Mouse (Mus musculus): ENCODE results near the gene Olfr558. TPM values are rescaled to one million over a fixed set of nuclear protein-coding genes. Genes with fewer than 3 reads are reported as not detected.

Gene Olfr558
- polyA plus RNA-seq, 1 experiment from 2014 or later = 0.12 TPM

- DNase-seq (peak; percentile 74), ATAC-seq (ENCODE audit: insufficient read depth) (no peak)
- H3K27me3 ChIP-seq (ENCODE audit: insufficient read depth, low read length) = no peaks in the 10 kb centered on the region
- 78% methylated on average over 5 of the region's 5 CpGs for WGBS
- no peaks in the 10 kb centered on the region for H3K4me1 ChIP-seq (ENCODE audit: insufficient read depth)
- H3K4me2 ChIP-seq = no peak within 1 kb of the TSS
- no peaks in the 10 kb centered on the region for H3K9me3 ChIP-seq (ENCODE audit: low read depth, low read length)
- no peak within 1 kb of the TSS for H3K27ac ChIP-seq (ENCODE audit: low read depth)
- H3K36me3 ChIP-seq (ENCODE audit: insufficient read depth) = no peaks in the 10 kb centered on the region
- no peak within 1 kb of the TSS for H3K4me3 ChIP-seq (ENCODE audit: low read depth, low read length)
- H3K9ac ChIP-seq = no peak within 1 kb of the TSS
- peak; percentile 84 for TF ChIP-seq CTCF (IDR thresholded peaks at IDR 0.05; ENCODE audit: low read depth)
These were observed 6.5 kb upstream of the Olfr558 start, which contains the start of gene Olfr557 for GRCm38 (mm10) chr7:102695358-102696125. Gene Olfr557 (plus strand): TSS chr7:102695910.

GRCm38 (mm10) chr7:102698461-102698860, 3.6 kb upstream of the Olfr558 start:
- ATAC-seq (ENCODE audit: insufficient read depth) = no peak
- no peak overlapping the region for H3K27ac ChIP-seq (ENCODE audit: low read depth)
- H3K9me3 ChIP-seq (ENCODE audit: low read depth, low read length) = no peaks in the 10 kb centered on the region
- DNase-seq = no peak
- no peak for TF ChIP-seq CTCF (IDR thresholded peaks at IDR 0.05; ENCODE audit: low read depth)
- H3K4me1 ChIP-seq (ENCODE audit: insufficient read depth) = no peaks in the 10 kb centered on the region
- H3K4me2 ChIP-seq = no peak overlapping the region
- H3K27me3 ChIP-seq (ENCODE audit: insufficient read depth, low read length) = no peaks in the 10 kb centered on the region
- H3K9ac ChIP-seq = no peak overlapping the region
- 77% methylated on average over 7 of the region's 7 CpGs for WGBS
- no peaks in the 10 kb centered on the region for H3K36me3 ChIP-seq (ENCODE audit: insufficient read depth)
- no peak overlapping the region for H3K4me3 ChIP-seq (ENCODE audit: low read depth, low read length)

- no peaks in the 10 kb centered on the region for H3K27me3 ChIP-seq (ENCODE audit: insufficient read depth, low read length)
- DNase-seq (no peak), ATAC-seq (ENCODE audit: insufficient read depth) (no peak)
- no peak for TF ChIP-seq CTCF (IDR thresholded peaks at IDR 0.05; ENCODE audit: low read depth)
- H3K27ac ChIP-seq (ENCODE audit: low read depth) = no peak within 1 kb of the TSS
- no peaks in the 10 kb centered on the region for H3K36me3 ChIP-seq (ENCODE audit: insufficient read depth)
- H3K4me3 ChIP-seq (ENCODE audit: low read depth, low read length) = no peak within 1 kb of the TSS
- WGBS = 36% methylated on average over 1 of the region's 1 CpGs
- no peak within 1 kb of the TSS for H3K4me2 ChIP-seq
- H3K9ac ChIP-seq = no peak within 1 kb of the TSS
- H3K4me1 ChIP-seq (ENCODE audit: insufficient read depth) = no peaks in the 10 kb centered on the region
- no peaks in the 10 kb centered on the region for H3K9me3 ChIP-seq (ENCODE audit: low read depth, low read length)
These were observed 17.0 kb downstream of the Olfr558 start, which contains the start of gene Olfr33 for GRCm38 (mm10) chr7:102718970-102719369. Gene Olfr33 (minus strand): TSS chr7:102719070.

- Histone ChIP-seq H3K9me3 (ENCODE audit: low read depth, low read length) (no peaks in the 10 kb centered on the region), H3K4me3 (ENCODE audit: low read depth, low read length) (no peak within 1 kb of the TSS), H3K9ac (no peak within 1 kb of the TSS), H3K27ac (ENCODE audit: low read depth) (no peak within 1 kb of the TSS), H3K36me3 (ENCODE audit: insufficient read depth) (no peaks in the 10 kb centered on the region), H3K4me2 (no peak within 1 kb of the TSS), H3K27me3 (ENCODE audit: insufficient read depth, low read length) (no peaks in the 10 kb centered on the region), H3K4me1 (ENCODE audit: insufficient read depth) (no peaks in the 10 kb centered on the region)
- ATAC-seq (ENCODE audit: insufficient read depth) (no peak), DNase-seq (no peak)
- no peak for TF ChIP-seq CTCF (IDR thresholded peaks at IDR 0.05; ENCODE audit: low read depth)
These were observed 25.4 kb downstream of the Olfr558 start, which contains the start of gene Olfr559 for GRCm38 (mm10) chr7:102727391-102727790. Gene Olfr559 (minus strand): TSS chr7:102727491.

GRCm38 (mm10) chr7:102733793-102734192, 31.8 kb downstream of the Olfr558 start:
- Histone ChIP-seq H3K27me3 (ENCODE audit: insufficient read depth, low read length) (no peaks in the 10 kb centered on the region), H3K36me3 (ENCODE audit: insufficient read depth) (no peaks in the 10 kb centered on the region), H3K9me3 (ENCODE audit: low read depth, low read length) (no peaks in the 10 kb centered on the region), H3K4me3 (ENCODE audit: low read depth, low read length) (no peak overlapping the region), H3K4me1 (ENCODE audit: insufficient read depth) (no peaks in the 10 kb centered on the region), H3K4me2 (no peak overlapping the region), H3K27ac (ENCODE audit: low read depth) (no peak overlapping the region), H3K9ac (no peak overlapping the region)
- DNase-seq (no peak), ATAC-seq (ENCODE audit: insufficient read depth) (no peak)
- 20% methylated on average over 1 of the region's 1 CpGs for WGBS
- no peak for TF ChIP-seq CTCF (IDR thresholded peaks at IDR 0.05; ENCODE audit: low read depth)

GRCm38 (mm10) chr7:102737705-102738104, 35.7 kb downstream of the Olfr558 start:
- H3K27me3 ChIP-seq (ENCODE audit: insufficient read depth, low read length) = no peaks in the 10 kb centered on the region
- no peak overlapping the region for H3K4me2 ChIP-seq
- H3K9me3 ChIP-seq (ENCODE audit: low read depth, low read length) = no peaks in the 10 kb centered on the region
- WGBS = 51% methylated on average over 2 of the region's 2 CpGs
- H3K27ac ChIP-seq (ENCODE audit: low read depth) = no peak overlapping the region
- H3K36me3 ChIP-seq (ENCODE audit: insufficient read depth) = no peaks in the 10 kb centered on the region
- TF ChIP-seq CTCF (IDR thresholded peaks at IDR 0.05; ENCODE audit: low read depth) = no peak
- no peak overlapping the region for H3K9ac ChIP-seq
- H3K4me3 ChIP-seq (ENCODE audit: low read depth, low read length) = no peak overlapping the region
- ATAC-seq (ENCODE audit: insufficient read depth) (no peak), DNase-seq (no peak)
- no peaks in the 10 kb centered on the region for H3K4me1 ChIP-seq (ENCODE audit: insufficient read depth)

- peak; percentile 34; the same call in 1 of the 2 replicates for TF ChIP-seq CTCF (IDR thresholded peaks at IDR 0.05; ENCODE audit: low read depth)
- Histone ChIP-seq H3K27me3 (ENCODE audit: insufficient read depth, low read length) (no peaks in the 10 kb centered on the region), H3K4me2 (no peak overlapping the region), H3K4me1 (ENCODE audit: insufficient read depth) (no peaks in the 10 kb centered on the region), H3K4me3 (ENCODE audit: low read depth, low read length) (no peak overlapping the region), H3K9ac (no peak overlapping the region), H3K36me3 (ENCODE audit: insufficient read depth) (no peaks in the 10 kb centered on the region), H3K9me3 (ENCODE audit: low read depth, low read length) (no peaks in the 10 kb centered on the region), H3K27ac (ENCODE audit: low read depth) (no peak overlapping the region)
- DNase-seq (peak; percentile 20), ATAC-seq (ENCODE audit: insufficient read depth) (no peak)
- WGBS = 11% methylated on average over 1 of the region's 1 CpGs
These were observed 50.1 kb downstream of the Olfr558 start for GRCm38 (mm10) chr7:102752086-102752485.

Measured in lung, embryonic 14.5 days (tissue).